Mouse (Mus musculus) cerebral cortex, adult 2 months (tissue): Measurements from ENCODE around the gene Spock3.

ENCODE experiments used
- WGBS: fragments of 180-500 bp; shearing (Covaris S2); methylation state at CpG from one replicate; pipeline ENCODE4 v1.1.7; 2018; 5-methylcytosine and 5-hydroxymethylcytosine counted together

Spock3 gene

DNA sequence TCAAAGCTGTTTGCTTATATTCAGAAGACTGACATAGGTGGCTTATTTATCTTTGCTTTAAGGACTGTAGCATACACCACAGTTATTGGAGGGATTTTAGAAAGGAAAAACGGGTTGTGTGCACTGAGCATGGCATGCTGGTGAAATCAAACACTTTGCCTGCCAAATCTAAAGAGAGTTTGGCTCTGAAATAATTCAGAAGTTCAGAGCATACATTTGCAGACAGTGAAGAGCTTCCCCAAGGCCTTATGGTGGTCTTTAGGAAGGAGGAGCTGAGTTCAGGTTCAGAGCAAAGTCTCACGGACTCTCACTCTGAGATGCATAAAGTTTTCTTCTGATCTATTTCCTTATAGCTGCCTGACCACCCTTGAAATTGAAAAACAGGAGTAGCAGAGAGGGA, at the start of gene Spock3:
Gene Spock3 (plus strand): TSS at position 301 of the 400 bp plus-strand sequence.
- 25% methylated on average over 2 of the region's 2 CpGs for WGBS

DNA sequence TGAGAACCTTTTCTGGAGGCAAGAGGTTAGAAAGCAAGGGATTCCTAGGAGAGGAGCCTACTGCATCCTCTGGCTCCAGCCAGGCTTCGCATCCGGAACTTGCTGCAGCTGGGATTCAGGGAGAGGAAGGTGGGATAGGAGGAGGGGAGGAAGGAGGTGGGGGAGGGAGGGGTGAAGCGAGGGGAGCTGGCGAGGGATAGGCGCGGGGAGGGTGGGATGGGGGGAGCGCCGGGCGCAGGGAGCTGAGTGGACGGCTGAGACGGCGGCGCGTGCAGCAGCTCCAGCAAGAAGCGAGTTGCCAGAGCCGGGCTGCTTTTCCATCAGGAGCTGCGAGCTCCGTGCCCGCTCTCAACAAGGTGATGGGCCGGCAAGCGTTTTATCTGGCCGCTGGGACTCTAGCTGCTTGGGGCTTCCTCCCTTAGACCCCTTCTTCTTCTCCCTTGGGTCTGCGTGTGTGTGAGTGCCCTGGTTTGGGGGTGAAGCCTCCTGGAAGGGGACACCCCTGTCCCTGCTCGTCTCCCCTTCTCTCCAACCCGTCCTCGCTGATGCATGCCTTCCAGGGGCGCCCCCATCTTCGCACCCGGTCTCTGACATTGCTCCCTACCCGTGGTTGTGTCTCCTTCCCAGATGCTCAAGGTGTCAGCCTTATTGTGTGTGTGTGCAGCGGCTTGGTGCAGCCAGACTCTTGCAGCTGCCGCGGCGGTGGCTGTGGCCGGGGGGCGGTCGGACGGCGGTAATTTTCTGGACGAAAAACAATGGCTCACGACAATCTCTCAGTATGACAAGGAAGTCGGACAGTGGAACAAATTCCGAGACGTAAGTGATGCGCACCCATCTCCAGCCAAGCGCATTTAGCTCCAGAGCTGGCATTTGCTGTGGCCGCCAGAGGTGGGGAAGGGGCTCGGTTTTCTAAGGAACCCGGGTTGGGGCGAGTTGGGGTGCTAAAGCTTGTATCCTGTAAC, 645 bp downstream of the Spock3 start:
- under 1% methylated on average over 42 of the region's 50 CpGs for WGBS

DNA sequence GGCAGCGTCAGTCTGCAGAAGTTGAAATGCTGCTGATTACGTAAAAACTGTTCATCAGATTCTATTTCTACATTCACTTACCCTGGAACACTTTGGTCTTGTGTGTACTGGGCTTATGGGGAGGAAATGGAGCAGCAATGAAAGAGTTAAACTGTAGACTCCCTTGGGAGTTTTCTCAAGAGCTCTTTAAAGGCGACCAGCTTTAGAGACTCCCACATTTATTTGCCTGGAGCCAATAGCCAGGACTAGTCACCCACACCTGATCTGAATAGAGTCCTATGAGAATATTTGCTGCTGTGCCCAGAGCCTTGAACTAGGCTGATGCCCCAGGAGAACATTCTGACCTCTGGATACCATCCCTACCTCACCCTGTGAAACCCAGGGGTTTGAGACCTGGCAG, 1.7 kb downstream of the Spock3 start:
- 15% methylated on average over 3 of the region's 3 CpGs for WGBS

DNA sequence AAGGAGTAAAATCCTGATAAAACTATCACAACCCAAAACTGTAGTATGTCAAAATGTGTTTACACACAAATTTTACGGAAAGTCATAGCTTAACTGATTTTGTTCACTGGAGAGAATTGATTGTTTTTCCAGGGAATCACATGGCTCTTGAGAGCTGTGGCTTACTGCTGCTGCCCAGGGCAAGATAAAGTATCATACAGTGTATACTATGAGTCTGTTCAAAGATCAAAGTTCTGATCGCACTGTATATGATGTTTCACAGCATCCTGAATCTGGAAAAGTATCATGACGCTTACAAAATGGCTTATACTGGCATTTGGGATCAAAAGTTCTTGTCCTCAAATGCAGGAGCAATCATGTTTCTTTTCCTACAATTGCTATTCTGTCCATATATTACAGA, 11.8 kb downstream of the Spock3 start:
- 92% methylated on average over 3 of the region's 3 CpGs for WGBS

DNA sequence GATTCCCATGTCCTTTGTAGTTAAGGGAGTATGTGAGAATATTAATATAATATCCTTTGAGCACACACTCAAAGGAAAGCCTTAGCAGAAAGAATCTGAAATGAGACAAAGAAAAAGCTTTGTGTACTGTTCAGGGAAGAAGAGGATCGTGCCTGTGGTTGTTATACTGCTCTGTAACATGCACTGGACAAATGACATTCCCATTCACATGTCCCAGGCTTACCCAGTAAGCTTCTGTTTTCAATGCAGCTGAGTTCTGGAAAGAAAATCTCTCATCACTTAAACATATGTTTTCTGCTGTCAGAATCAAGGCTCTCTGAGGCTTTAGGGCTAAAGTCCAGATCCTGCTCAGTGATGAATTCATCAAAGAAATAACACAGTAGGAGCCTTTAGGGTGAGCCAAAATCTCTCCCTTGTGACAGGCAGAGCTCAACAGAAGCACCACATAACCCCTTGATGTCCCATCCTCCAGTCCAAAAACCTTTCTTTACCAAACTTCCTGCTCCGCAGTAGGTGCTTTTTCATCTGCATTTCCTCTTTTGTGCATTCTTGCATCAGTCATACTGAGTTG, 19.1 kb downstream of the Spock3 start:
- 53% methylated on average over 2 of the region's 2 CpGs for WGBS

DNA sequence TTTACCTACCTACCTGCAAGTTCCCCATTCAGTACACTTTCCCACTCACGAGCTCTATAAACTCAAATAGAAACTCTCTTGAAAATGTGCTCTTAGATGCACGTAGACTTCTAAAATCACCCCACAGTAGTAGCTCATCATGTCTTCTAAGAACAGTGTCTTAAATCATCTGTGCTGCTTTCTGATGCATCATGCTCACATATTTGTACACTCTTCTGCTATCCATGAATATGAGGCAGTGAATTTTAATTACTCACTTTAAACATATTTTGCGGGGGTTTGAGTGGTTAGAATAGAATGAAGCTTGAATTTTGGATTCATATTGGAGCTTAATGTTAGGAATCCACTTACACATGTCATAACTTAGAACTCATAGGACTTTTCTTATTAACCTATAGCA, 138.2 kb downstream of the Spock3 start:
- WGBS, result 52% methylated on average over 3 of the region's 3 CpGs

DNA sequence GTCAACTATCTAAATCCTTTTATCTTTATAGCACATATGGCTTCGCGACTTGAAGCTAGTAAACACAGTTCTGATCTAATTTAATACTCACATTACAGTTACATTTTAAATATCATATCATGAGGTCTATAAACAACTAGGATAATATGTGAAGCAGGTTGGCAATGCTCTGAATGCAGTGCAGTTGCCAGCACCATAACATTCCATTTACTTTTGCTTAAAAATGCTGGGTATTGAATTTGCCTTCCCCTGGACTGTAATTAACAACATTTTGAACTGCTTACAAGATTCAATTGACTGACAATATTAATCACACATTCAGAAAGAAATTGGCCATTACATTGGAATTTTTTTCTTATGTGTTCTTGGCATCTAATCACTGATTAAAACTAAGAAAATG, 147.4 kb downstream of the Spock3 start:
- WGBS, result 62% methylated on average over 2 of the region's 2 CpGs

DNA sequence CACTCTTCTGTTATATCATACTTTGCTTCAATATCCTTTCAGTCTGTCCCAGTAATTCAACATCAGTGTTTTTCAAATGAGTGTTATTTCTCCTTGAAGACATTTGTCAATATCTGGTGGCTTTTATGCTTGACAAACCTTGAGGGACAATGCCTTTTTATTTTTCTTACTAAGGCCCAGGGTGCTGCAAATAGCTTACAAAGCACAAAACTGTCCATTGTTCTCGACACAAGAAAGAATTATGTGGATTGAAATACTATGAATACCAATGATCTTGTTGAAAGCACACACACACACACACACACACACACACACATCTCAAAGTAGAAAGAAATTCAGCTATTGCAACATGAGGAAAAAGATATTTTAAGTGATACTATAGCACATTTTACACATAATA, 159.0 kb downstream of the Spock3 start:
- 60% methylated on average over 1 of the region's 1 CpGs for WGBS

DNA sequence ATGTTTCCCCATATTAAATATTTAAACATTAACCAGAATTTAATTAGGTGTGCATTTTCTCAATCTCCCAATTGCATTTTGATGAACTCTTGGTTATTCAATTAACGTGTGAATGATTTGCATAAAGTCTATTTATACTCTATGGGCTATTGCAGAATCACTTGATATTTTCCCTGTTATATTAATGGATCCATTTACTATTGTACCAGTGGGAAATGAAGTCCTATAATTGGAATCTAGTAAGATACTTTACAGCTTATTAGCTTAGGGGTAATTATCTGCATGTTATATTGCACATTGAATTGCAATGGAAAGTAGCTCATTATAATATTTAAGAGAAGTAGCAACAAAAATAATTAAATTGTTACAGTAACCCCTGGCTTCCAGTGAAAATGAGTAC, 162.1 kb downstream of the Spock3 start:
- 68% methylated on average over 1 of the region's 1 CpGs for WGBS

DNA sequence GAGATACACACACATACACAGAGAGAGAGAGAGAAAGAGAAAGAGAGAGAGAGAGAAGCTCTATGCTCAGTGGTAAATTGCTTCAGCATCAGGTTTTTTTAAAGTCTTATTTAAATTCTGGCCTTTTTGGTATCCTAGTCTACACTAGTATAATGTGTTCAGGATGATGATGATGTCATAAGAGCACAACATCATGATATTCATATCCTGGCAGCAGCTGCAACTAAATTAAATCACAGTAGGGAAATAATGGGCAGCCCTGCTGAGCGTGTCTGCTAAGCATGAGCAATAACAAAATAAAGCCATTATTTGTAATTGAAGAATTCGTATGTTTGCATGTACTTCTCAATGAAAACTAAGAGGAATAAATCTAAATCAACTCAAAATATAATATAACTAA, 169.7 kb downstream of the Spock3 start:
- WGBS, result 66% methylated on average over 2 of the region's 2 CpGs

DNA sequence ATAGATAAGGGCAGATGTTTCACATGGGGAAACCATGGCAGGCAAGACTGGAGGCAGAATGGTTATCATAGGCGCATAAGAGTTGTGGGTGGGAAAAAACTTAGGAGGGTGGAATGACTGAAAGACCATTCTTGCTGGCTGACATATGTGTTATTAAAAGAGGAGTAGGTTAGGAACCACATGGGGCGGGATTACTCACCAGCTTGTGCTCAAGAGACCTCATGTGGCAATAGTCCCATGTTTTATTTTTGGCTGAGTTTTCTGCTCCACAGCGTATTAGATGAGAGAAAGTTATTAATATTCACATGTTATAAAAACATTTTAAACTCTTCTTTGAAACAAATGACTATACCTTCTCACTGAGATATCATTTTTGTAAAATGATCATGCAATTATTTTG, 184.6 kb downstream of the Spock3 start:
- 83% methylated on average over 3 of the region's 3 CpGs for WGBS

DNA sequence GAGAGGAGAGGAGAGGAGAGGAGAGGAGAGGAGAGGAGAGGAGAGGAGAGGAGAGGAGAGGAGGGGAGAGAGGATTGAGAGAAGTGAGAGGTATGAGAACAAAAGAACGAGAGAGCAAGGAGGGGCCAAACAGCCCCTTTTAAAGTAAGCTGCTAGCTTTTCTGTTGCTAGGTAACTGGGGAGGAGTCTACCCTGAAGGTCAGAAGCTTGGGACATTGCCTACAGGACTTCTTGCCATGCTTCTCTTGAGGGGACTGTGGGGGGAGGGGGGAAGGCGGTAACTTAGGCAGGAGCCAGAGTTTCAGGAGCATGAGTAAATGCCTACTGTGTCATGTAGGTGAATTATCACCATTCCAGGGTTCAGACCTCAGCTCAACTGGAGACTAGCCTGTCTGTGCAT, 213.1 kb downstream of the Spock3 start:
- WGBS, result 67% methylated on average over 2 of the region's 2 CpGs

DNA sequence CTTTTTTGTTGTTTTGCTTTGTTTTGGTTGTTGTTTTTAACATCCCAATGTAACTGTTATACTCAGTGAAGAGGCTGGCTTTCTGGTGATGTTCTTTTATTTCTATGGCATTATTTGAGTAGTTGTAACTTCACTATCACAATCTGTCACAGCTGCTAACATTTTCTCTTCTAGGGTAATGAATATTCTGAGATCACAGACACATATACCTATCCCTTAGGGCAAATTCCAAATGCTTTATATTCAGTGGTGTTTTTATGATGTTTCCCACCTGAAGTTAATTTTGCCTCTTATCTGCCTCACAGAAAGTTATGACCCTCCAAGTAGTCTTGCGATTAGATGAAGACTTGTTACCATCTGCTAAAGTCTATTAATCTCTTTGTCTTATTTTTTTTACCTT, 230.5 kb downstream of the Spock3 start:
- 93% methylated on average over 1 of the region's 1 CpGs for WGBS

DNA sequence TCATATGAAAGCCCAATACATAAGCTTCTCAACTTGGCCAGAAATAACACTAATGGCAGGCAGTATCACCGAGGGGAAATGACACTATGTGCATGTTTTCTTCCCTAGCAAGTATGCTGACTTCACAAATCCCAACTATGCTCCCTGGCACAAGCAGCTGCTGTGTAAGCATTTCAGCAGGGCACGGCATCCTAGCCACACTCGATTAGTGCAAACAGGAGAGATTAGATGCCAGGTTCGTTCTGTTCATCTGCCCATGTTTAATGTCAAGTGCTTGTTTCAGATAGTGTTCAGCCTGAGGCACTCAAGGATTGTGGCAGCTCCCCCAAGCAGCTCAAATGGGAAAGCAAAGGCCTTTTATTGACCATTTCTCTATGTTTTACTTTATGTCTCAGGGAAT, 311.7 kb downstream of the Spock3 start:
- WGBS, result 59% methylated on average over 4 of the region's 4 CpGs

DNA sequence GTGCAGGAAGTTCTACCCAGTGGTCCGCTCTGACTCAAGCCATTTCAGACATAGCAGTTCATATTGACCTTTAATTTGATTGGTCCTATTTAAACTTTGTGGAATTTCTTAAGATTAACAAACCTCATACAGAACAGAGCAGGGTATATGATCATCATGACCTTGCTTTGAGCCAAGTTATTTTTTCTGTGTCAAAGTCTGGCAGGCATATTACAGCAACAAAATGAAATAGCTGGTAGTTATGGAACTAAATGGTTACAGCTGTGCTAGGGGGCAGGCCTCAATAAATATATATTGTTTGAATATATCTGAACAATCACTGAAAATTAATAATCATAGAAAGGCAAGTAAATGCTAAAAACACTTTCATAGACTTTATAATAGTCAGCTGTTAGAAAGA, 384.6 kb downstream of the Spock3 start:
- 98% methylated on average over 1 of the region's 1 CpGs for WGBS

DNA sequence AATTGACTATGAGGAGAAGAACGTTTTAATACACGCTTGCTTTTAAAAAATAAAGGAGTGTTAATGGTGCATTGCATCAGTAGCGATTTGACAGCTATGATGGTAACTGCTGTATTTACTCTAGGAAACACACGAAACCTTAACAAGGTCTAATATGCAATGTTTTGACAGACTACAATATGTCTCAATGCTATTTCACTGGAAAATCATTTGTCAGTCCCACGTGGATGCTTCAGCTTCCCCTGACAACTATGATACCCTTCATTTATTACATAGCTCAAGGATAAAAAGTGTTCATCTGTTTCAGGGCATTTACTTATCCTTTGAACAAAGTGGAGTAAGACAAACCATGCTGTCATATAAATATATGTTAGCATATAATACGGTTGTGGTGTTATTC, 417.8 kb downstream of the Spock3 start:
- 71% methylated on average over 6 of the region's 6 CpGs for WGBS
